Mouse (Mus musculus) cerebellum, adult 2 months (tissue): ENCODE data around the gene 4930562C15Rik. TPM values are rescaled to one million over a fixed set of nuclear protein-coding genes. Genes with fewer than 3 reads are reported as not detected.

Source experiments
- DNase-seq, 2 experiments: peaks; one replicate each; pipeline ENCODE4 v3.0.0; 2021
- H3K27ac ChIP-seq: fragments of 200-500 bp; 2 replicates; pipeline ENCODE4 v1.5.1; 2012; ENCODE audit warnings: low read length, control low read depth, inconsistent platforms; ENCODE audit not compliant: insufficient read depth
- H3K27me3 ChIP-seq: fragments of 200-500 bp; 2 replicates; pipeline ENCODE4 v1.6.1; 2012; ENCODE audit warnings: inconsistent platforms, mild to moderate bottlenecking, low read length, moderate library complexity; ENCODE audit not compliant: control insufficient read depth, insufficient read depth
- H3K4me1 ChIP-seq: fragments of 200-500 bp; 2 replicates; pipeline ENCODE4 v1.6.1; 2011; ENCODE audit warnings: low read length; ENCODE audit not compliant: control insufficient read depth, insufficient read depth
- H3K4me3 ChIP-seq: fragments of 200-500 bp; replicated peaks from 2 replicates; pipeline ENCODE3; 2011; ENCODE audit warnings: mild to moderate bottlenecking, low read depth, low read length, control low read depth; ENCODE audit not compliant: insufficient read depth
- CTCF ChIP-seq: fragments of 200-500 bp; IDR thresholded peaks from 2 replicates; pipeline ENCODE4 v1.5.1; 2011; ENCODE audit warnings: low read depth, mild to moderate bottlenecking, control low read depth, low read length, moderate library complexity, borderline replicate concordance; ENCODE audit not compliant: insufficient read depth
- POLR2A ChIP-seq: fragments of 200-500 bp; IDR thresholded peaks from 2 replicates; pipeline ENCODE4 v1.6.1; 2011; ENCODE audit warnings: low read length, control low read depth, borderline replicate concordance; ENCODE audit not compliant: insufficient read depth
- WGBS: fragments of 180-500 bp; shearing (Covaris S2); methylation state at CpG from one replicate; pipeline ENCODE4 v1.1.7; 2018; 5-methylcytosine and 5-hydroxymethylcytosine counted together
- polyA plus RNA-seq: library from polyadenylated mRNA; depleted of rRNA; stranded (reverse); fragments of >200 nt; gene quantifications from 2 replicates; pipeline ENCODE4 v1.2.3, GENCODE M21; 2012

Gene 4930562C15Rik
- polyA plus RNA-seq, 1 experiment = not detected

- H3K27ac ChIP-seq = no peak overlapping the region
- no peak overlapping the region for H3K4me3 ChIP-seq
- H3K4me1 ChIP-seq = peaks cover 22% of the 10 kb centered on the region
- WGBS = 92% methylated on average over 2 of the region's 2 CpGs
- no peak for DNase-seq
- no peaks in the 10 kb centered on the region for H3K27me3 ChIP-seq
- TF ChIP-seq POLR2A = no peak
- TF ChIP-seq CTCF = no peak
Measured at GRCm38 (mm10) chr16:4899711-4900110, 64.5 kb downstream of the 4930562C15Rik start.

GRCm38 (mm10) chr16:4901167-4901566 is 66.0 kb downstream of the 4930562C15Rik start:
- no peak for DNase-seq
- no peak overlapping the region for H3K27ac ChIP-seq
- no peaks in the 10 kb centered on the region for H3K27me3 ChIP-seq
- H3K4me1 ChIP-seq = peaks cover 25% of the 10 kb centered on the region
- H3K4me3 ChIP-seq = no peak overlapping the region
- 63% methylated on average over 7 of the region's 7 CpGs for WGBS
- no peak for TF ChIP-seq POLR2A
- TF ChIP-seq CTCF = no peak

- Histone ChIP-seq H3K4me3 (no peak overlapping the region), H3K27ac (no peak overlapping the region), H3K4me1 (peaks cover 12% of the 10 kb centered on the region), H3K27me3 (no peaks in the 10 kb centered on the region)
- WGBS = 88% methylated on average over 2 of the region's 2 CpGs
- no peak for TF ChIP-seq POLR2A
- DNase-seq = no peak
Measured at GRCm38 (mm10) chr16:4902390-4902789, 67.2 kb downstream of the 4930562C15Rik start.

- TF ChIP-seq POLR2A = no peak
- no peak for TF ChIP-seq CTCF
- Histone ChIP-seq H3K4me3 (no peak overlapping the region), H3K27me3 (no peaks in the 10 kb centered on the region), H3K4me1 (peaks cover 12% of the 10 kb centered on the region), H3K27ac (no peak overlapping the region)
- DNase-seq = no peak
- 82% methylated on average over 6 of the region's 6 CpGs for WGBS
Measured at GRCm38 (mm10) chr16:4903491-4904102, 68.4 kb downstream of the 4930562C15Rik start.

- 93% methylated on average over 3 of the region's 3 CpGs for WGBS
- Histone ChIP-seq H3K27ac (no peak overlapping the region), H3K4me1 (peaks cover 8% of the 10 kb centered on the region), H3K27me3 (no peaks in the 10 kb centered on the region), H3K4me3 (no peak overlapping the region)
- TF ChIP-seq POLR2A = no peak
- TF ChIP-seq CTCF = no peak
- no peak for DNase-seq
Measured at GRCm38 (mm10) chr16:4904878-4905277, 69.7 kb downstream of the 4930562C15Rik start.

- TF ChIP-seq CTCF (no peak), POLR2A (no peak)
- no peak for DNase-seq
- Histone ChIP-seq H3K27ac (no peak overlapping the region), H3K4me3 (no peak overlapping the region), H3K27me3 (no peaks in the 10 kb centered on the region), H3K4me1 (peaks cover 8% of the 10 kb centered on the region)
- WGBS = 38% methylated on average over 1 of the region's 1 CpGs
Measured at GRCm38 (mm10) chr16:4905591-4905990, 70.4 kb downstream of the 4930562C15Rik start.

GRCm38 (mm10) chr16:4906559-4906958 is 71.3 kb downstream of the 4930562C15Rik start:
- no peak overlapping the region for H3K27ac ChIP-seq
- peaks cover 8% of the 10 kb centered on the region for H3K4me1 ChIP-seq
- TF ChIP-seq POLR2A = no peak
- no peak for TF ChIP-seq CTCF
- DNase-seq = no peak
- H3K27me3 ChIP-seq = no peaks in the 10 kb centered on the region
- no peak overlapping the region for H3K4me3 ChIP-seq

- DNase-seq = peak in 1 of 2 experiments; percentile 45
- no peak overlapping the region for H3K27ac ChIP-seq
- peaks cover 8% of the 10 kb centered on the region for H3K4me1 ChIP-seq
- 53% methylated on average over 2 of the region's 2 CpGs for WGBS
- TF ChIP-seq CTCF (no peak), POLR2A (no peak)
- no peaks in the 10 kb centered on the region for H3K27me3 ChIP-seq
- H3K4me3 ChIP-seq = no peak overlapping the region
Measured at GRCm38 (mm10) chr16:4907386-4907785, 72.2 kb downstream of the 4930562C15Rik start.
